Mouse (Mus musculus) testis, adult 2 months (tissue): Measurements from ENCODE around the gene Ranbp9.

ENCODE experiments used
- CTCF ChIP-seq: fragments of 200-500 bp; IDR thresholded peaks from 2 replicates; pipeline ENCODE4 v1.5.1; 2012; ENCODE audit warnings: low read depth, mild to moderate bottlenecking, inconsistent platforms, low read length, moderate library complexity; ENCODE audit not compliant: control insufficient read depth, insufficient read depth, insufficient replicate concordance
- POLR2A ChIP-seq: fragments of 200-500 bp; IDR thresholded peaks from 2 replicates; pipeline ENCODE4 v1.6.1; 2012; ENCODE audit warnings: low read depth, mild to moderate bottlenecking, inconsistent platforms, low read length, moderate library complexity; ENCODE audit not compliant: control insufficient read depth

DNA sequence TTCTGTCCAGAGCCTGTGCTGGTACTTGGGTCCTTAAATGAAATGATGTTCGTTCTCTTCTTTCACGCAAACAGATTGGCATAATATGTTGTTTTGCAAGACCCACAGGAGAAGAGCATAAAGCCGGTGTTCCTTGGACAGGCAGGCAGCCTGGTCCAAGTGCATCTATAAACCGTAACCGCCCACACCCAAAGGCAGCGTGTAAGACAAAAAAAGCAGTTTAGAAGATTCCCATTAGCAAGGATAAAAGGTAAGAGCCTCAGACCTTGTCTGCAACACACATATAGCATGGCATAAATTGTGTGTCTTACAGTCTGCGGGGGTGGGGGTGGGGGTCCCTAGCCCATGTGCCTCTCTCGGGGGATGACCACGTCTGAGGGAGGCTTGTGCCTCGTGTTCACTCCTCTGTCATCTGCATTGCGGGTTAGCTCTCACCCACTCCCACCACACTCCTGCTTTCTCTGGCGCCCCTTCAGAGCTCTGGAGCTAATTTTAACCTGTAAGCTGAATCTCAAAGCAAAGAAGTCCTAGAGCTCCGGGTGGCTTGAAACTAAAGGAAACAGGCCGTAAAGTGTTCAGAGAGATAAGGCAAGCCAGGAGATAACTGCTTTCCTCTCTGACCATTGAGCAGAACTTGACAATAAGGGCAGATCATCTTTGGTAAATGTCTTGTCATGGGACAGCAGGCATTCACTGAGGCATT, 49.2 kb upstream of the Ranbp9 start:
- TF ChIP-seq CTCF = no peak
- TF ChIP-seq POLR2A = no peak
